Mouse (Mus musculus) monocyte, adult 2 months (primary cell): Measurements from ENCODE around the gene Ifih1.

Source experiments
- DNase-seq, 2 experiments: peaks; one replicate each; pipeline ENCODE4 v3.0.0; 2022; ENCODE audit warnings: low spot score in 2 of 2, low read depth in 1 of 2

Gene Ifih1

DNA sequence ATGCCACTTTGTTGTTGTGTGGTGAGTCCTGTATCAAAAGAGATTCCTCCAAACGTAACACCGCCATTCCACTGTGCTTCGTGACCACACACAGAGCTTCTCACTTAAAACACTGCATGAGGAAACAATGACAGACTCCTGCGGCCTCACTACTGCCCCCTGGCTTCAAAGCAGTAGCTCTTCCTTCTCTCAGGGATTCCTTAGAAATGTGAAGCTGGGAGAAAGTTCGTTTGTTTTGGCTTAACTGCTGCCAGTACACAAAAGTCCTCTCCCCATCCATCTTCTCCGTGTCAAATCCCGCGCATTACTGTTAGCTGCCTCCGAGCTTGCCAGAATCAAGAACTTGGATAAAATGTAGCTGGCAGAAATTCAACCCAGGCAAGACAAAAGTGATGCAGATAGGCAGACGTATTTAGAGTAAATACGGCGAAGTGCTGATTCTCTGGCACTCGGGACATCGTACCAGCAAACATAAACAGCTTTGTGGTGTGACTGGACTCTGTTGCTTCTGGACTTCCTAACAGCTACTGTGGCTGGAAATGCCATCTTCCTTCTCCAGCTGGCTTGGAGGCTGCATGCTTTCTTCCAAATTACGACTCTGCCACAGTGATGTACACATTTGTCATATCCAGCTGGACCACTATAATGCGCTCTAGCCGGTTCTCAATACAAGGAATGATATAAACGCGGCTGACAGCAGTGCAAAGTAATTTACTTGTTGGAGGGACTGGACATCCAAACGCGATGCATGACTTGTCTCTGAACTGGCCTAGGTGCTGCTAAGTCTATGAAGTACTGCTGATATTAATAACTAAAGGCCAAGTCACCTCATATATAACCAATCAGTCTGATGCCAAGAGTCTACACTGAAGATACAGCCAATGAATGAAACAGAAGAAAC is 2.4 kb downstream of the Ifih1 start:
- peak in 1 of 2 experiments; percentile 37 for DNase-seq

DNA sequence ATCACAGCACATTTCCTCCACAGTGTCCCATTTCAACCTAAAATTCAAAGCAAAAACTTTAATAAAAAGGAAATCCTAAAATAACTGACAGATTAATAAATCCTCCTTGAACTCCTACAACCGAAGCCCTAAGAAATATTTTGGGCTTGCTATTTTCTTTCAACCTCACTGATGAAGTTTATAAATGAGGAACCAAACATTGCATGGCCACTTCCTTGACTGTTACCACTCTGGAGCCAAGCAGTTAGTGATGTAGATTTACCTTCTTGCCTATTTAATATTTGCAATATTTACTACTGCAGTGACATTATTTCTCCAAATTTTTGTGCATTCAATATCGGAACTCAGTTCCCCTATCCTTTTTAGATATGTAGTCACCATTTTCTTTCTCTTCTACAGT is 6.2 kb downstream of the Ifih1 start:
- DNase-seq, result no peak

DNA sequence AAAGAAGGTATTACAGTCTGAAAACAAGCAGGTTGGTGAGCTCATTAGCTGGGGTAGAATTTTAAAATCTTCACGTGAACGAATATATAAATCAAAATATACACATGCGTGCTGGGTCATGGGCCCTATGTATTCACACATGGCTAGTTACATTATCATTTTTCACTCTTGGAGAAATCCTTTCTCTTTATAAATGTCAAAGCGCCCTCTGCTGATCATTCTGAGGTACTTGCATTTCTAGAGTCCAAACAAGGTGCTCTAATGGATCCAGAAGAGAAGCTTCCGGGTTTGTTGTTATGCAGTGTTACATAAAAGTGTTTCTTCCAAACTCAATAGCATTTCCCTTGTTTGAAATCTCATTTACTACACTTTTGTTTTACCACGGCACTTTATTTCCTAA is 15.6 kb downstream of the Ifih1 start:
- DNase-seq, result no peak

DNA sequence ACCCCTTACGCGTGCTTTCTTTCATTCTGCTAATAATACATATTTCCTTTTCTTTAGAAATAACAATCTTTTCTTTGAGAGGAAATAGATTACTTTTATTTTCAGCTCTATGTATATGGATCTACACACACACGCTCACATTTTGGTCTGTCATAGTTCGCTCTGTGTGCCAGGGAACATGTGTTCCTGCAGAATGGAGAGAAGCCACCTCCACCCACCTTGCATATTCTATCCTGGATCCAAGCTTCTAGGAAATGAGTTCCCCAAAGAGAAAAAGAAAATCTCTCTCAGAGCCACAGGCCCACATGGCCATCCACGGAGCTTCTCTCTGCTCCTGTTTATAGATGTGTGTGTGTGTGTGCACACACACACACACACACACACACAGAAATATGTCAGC is 17.7 kb downstream of the Ifih1 start:
- no peak for DNase-seq

DNA sequence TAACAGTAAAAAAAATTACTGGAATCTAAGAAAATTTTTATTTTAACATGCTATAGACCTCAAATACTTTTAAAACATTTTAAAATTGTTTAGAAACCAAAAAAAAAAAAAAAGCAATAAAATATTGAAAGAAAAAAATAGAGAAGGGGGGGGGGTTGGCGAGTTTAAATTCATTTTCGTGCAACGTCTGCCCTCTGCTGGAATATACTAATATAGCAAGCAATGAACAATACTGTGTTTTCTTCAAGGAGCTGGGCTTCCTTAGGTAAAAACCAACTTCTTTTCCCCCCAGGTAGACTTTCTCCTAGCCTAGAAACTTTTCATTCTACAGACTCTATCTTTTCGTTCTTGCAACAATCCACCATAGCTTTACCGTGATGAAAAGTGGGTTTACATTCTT is 18.3 kb downstream of the Ifih1 start:
- DNase-seq, result no peak

DNA sequence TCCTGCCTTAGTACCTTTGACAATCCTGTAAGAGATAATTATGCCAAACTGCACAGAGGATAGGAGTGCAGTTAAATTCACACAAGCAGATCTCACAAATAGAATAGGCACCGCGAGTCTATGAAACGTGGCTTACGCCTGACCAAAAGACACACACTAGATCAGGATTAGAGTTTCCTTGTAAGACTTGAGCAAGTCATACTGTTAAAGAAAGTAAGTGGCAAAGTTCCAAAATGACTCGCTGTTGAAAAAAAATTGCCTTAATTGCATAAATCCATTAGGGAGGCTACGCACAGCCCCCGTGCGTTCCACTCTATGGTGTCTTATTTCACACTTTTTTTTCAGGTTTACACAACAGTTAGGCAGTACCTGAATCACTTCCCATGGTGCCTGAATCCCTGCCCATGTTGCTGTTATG is 23.0 kb downstream of the Ifih1 start:
- no peak for DNase-seq

DNA sequence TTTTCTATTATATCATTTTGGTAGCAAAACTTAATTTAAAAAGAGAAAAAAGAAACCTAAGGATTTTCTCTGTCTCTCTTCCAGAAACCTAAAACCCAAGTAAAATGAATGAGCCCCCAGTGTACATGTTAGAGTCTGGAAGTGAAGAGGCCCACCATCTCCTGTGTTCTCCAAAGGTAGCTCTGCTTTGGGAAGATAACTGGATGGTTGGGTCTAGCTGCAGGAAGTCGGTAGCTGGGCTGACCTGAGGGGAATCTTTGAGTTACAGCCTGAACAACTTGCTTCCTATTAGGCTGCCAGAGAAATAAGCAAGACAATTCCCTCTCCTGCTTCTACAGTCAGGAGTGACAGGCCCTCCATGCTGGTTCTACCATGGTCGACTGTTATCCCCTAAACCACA is 26.4 kb downstream of the Ifih1 start:
- no peak for DNase-seq

DNA sequence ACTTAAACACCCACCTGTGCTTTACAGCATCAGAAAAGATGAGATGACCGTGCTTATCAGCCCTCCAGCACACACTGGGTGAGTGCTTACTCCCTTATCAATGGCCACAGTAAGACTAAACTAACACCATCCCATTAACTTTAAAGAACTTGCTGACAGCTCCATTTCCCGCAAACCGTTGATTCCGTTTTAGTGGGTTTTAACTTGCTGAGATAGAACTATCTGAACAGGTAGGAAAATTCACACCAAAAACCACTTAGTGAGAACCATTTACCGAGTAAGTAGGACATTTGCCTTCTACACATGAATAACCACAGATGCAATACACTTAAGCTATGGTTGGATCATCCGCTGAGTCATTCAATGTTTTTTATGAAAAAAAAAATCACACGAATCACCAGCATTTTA is 27.1 kb downstream of the Ifih1 start:
- DNase-seq, result no peak

DNA sequence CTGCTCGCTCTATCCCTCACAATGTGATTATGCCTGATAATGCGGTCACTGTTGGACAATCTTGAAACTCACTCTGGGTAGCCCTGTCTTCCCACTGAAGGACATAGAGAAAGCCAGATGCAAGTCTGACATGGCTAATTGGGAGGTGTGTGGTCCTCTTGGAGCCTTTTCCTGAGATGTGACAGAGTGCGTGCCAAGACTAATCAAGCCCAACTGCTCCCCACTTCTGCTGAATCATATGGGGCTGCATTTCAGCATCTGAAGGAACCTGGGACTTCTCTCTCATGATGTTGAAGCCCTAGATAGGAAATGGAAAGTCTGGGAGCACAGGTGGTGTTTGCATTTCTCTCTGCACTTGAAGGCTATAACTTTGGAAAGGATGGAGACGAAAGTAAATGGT is 32.9 kb downstream of the Ifih1 start:
- no peak for DNase-seq

DNA sequence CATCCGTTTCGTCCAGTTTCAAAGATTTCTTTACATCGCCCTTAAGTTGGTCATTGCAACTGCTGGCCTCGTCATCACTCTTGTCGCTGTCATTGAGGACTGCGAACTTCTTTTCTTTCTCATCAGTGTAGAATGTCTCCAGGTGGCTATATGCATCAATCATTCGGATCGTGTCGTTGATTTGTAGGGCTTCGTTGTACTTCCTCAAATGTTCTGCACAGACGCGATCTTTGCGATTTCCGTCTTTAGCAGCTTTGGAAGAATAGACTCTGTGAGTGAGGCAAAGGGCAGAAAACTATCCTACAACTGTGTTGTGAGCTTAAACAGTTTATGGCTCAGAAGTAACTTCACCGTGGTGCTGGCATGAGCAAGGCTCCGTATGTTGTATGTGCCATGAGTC is 39.9 kb downstream of the Ifih1 start:
- DNase-seq, result no peak

DNA sequence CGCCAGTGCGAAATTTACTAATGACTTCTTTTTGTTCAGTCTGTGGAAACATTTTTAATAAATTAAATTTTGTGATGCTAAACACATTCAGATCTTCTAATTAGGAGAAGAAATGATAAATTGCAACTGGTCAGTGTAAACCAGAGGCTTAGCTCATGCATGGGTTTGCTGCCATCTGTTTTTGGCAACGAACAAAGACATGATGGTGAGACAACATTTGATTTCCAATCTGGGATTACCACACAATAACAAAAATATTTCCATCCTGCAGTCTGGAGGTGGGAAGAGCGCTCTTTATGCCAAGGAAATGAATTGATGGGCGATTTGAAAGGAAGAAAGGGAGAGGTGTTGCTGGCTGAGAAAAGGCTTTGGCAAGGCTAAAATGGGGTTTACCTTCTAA is 42.5 kb downstream of the Ifih1 start:
- DNase-seq, result no peak

DNA sequence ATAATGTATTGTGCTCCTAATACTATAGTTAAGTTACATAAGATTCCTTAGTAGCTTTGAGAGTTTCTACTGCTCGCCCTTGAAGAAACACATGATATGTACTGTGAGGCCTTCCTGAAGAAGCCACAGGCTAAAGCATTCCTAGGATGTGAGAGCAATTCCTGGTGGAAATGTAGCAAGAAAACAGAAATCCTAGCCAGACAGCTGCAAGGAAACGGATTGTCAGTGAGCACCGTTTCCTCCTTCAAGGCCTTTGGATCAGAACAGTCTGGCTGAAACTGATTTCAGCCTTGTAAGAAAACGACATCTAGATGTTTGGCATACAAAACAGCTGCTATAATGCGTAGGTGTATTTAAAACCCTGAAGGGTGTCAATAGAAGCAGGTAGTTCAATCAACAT is 49.5 kb downstream of the Ifih1 start:
- no peak for DNase-seq

DNA sequence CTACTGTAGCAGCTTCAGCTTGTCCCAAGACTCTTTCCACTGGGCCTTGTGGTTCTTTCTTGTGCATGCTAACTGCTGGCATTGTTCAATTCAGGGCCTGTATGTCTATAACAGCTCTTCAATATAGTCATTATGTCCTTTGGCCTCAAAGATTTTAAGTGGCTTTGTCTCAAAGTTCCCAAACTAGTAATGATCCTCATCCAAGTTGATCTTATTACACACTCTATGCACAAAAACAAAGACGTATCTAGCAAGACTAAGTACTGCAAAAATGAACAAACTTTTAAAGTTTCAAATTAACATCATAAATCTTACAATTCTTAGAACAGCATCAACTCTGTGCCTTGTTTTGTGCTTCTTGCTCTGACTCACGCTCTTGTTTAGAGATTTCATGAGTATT is 51.6 kb downstream of the Ifih1 start:
- DNase-seq, result no peak

DNA sequence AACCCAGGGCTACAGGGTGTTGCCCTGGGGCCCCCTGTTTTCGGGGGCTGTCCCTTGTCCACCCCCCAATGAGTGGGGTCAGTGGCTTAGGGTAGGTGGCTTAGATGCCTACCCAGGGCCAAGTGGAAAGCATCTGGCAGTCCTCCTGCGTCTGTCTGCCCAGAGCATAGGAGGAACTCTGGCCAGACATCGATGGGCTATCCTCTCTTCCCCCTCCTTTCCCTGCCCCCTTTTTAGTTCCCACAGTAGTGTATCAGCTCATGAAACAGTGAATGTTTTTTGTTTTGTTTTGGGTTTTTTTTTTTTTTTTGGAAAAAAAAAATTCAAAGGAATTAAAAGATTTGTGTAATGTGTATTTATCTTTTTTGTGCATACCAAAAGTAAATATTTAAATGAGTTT is 54.5 kb downstream of the Ifih1 start:
- no peak for DNase-seq

DNA sequence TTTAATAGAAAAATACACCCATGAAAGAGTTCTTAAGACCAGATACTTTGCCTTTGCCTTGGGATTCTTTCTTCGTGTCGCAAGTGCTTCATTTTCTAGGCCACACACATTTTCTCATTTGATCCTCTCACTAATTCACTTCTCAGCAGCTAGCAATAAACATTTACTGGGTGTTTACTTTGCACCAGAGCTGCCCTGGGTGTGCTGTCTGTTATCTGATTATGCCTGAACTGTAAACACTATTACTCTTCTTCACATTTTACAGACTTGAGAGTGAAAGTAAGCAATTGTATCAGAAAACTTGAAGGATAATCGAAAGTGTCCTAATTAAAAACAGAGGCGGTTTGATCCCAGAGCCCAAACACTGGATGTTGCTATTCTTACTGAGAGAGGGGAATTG is 56.7 kb downstream of the Ifih1 start:
- no peak for DNase-seq

DNA sequence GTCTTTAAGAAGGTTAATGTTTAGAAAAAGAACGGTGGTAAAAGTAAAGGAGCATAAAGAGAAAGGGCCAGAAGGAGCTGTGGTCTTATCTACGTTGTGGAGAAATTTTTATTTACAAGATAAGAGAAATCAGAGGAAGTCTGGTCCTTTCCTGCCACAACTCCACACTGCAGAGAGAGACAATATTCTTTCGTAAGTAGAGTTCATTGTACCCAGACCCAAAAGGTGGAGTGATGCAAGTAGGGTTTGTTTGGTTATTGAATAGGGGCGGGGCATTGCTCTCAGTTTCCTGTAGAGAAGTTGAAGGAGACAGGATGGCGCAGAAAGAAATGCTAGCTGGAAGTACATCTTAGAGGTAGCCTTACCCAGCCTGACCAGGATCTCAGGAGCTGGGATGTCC is 60.3 kb downstream of the Ifih1 start:
- no peak for DNase-seq

DNA sequence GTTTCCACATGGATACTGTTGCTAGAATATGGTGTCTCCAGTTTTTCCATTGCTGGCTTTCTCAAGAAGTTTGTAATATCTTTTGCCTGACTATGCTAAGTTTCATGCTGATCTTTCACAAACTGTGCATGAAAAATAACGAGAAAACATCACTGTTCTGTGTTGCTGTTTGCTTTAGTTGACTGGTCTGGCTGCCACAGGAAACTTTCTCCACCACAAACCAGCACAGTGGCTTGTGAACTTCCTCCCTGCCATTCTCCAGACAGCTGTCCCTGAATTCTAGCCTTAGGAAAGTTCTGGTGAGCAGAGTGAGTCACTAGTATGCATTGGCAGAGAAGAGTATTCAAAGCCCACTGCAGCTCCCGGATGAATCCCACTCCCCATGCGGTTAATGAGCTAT is 71.1 kb downstream of the Ifih1 start:
- no peak for DNase-seq

DNA sequence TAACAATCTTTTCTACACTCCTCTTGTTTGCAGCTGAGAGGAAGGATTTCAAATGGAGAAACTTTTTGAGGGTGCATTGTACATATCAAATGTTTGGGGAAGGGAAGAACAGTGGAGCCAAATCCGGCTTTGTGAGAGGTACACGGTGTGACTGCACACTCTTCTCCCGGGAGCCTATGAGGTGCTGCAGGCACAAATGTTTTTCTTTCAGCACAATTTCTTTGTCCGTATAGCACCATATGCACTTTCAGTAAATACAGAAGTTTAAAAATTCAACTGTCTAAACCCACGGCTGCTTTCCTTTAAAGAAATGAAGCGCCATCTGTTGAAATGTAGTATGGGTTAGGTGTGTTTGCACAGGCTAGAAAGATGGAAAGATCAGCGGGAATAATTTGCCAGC is 71.8 kb downstream of the Ifih1 start:
- no peak for DNase-seq

DNA sequence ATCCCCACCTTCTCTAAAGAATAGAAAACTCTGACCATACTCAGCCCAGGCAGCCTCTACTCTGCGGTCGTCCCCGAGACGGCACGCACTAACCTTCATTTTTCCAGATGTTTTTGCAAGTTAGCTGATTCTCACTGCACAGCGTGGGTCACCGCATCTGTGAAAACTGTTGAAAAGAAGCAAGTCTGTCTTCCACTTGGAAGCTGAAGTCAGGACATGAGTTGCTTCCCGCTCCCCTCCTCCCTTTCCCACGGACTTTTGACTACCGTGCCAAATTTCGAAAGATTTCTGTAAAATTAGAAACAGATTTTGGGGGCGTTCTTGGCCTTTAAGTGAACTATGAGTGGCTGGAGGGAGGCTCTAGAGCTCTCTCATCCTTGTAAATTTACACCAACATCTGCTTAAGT is 72.3 kb downstream of the Ifih1 start, which contains the start of gene Fap:
TSS of gene Fap (minus strand) at position 323 of the 407 bp plus-strand sequence.
- no peak for DNase-seq

DNA sequence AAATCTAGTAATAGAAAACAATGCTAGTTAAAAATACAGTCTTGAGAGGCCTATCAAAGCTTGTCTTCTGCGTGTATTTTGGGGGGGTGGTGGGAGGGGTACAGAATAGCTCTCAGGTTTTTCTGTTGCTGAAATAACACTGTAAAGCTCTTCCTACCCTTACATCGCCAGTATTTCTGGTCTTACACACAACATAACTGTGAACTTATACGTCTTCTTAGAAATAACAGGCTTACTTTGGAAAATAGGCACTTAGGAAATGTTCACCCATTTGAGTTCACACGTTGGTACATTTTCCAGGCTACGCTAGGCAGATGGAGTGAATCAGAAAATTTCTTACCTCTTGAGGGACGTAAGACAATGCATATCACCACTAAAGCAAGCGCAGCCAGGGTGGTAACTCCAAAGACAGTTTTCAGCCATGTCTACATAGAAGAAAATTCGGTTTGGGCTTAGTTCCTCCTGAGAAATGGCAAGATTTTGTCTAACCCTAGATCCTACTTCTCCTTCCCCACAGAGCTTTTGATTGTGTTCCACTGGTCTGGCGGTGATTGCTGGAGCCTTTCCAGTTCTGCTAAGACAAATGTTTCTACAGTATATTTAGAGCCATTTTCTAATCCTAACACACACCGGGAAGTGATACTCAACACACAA is 72.8 kb downstream of the Ifih1 start:
- no peak for DNase-seq

DNA sequence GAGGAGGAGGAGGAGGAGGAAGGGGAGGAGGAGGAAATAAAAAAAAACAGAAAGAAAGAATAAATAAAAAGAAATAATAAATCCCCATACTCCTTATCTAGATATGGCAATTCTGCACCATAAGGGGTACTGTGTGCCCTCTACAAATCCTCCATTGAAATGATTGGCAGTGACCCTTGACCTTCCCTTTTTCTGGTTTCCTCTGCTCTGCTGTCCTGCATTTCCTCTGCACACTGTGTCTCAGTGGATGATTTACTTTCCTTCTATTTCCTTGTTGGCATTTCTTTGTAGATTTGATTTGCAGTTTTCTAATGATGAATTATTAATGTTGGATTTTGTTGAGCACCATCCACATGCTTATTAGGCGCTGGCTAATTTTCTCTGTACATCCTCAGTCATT is 81.4 kb downstream of the Ifih1 start:
- no peak for DNase-seq

DNA sequence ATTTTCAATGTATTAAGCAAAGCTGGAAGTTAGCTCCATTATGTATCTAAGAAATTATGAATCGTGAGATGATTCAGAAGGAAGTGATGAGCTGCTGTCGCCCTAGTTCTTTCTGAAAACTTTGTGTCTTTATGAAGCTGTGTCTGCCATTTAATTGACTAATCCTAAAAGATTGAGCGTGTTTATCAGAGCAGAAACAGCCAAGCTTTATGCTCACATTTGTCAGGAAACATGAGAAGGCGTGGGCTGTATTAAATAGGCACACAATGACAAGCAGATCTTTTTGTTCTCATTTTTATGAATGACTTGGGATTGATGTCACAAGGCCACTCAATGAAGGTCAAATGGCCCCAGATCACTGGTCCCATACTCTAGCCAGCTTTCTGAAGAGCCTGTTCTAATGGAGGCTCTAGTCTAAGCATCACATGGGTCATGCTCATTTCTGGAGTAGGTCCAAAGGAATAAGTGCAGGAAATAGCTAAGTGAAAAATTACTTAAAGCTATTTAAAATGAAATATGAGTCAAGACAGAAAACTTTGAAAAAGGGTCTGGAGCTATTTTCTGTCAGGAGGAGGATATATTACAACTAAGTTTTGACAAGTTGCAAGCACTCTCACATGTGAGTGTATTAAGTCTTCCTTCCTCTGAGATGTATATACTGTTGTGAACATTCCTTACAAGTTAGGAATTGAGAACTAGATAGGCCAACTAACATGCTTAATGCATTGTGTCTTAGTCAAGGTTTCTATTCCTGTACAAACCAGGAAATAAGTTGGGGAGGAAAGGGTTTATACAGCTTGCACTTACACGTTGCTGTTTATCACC is 83.2 kb downstream of the Ifih1 start:
- no peak for DNase-seq
